In genomic region chr15:63721669-63722357, GRCm38 (mm10) we compare ENCODE assay signal across 8 mouse cellular contexts.
DNase-seq lines count a peak whose midpoint lies in the region; ATAC-seq and TF ChIP-seq lines count a peak whose summit lies in the region.

No protein-coding gene starts in this region.

- 73% methylated on average over 3 of the region's 3 CpGs for WGBS in midbrain, embryonic 10.5 days
- 67% methylated on average over 3 of the region's 3 CpGs for WGBS in midbrain, embryonic 16.5 days
- WGBS in kidney, postnatal 0 days = 79% methylated on average over 3 of the region's 3 CpGs
- 35% methylated on average over 3 of the region's 3 CpGs for WGBS in liver, embryonic 14.5 days (ENCODE audit: insufficient replicate concordance)

- 0 out of 2 replicates have a peak, but pooled peaks cover 4% of the 10 kb centered on the region for H3K27me3 ChIP-seq in midbrain, embryonic 10.5 days (ENCODE audit: low read depth, poor library complexity, severe bottlenecking)
- no peaks in the 10 kb centered on the region for H3K27me3 ChIP-seq in midbrain, embryonic 16.5 days (ENCODE audit: control insufficient read depth, insufficient read depth, low read depth, low read length)
- no peaks in the 10 kb centered on the region for H3K27me3 ChIP-seq in kidney, postnatal 0 days (ENCODE audit: insufficient read depth, low read length)
- no peaks in the 10 kb centered on the region for H3K27me3 ChIP-seq in liver, embryonic 14.5 days (ENCODE audit: control insufficient read depth, insufficient read depth, low read length)

- peak; percentile 36 for DNase-seq in midbrain, embryonic 10.5 days (ENCODE audit: low spot score)
- DNase-seq in T-cell, adult 2 months (ENCODE audit: low spot score) = peak; percentile 40
- DNase-seq in embryo, embryonic 11.5 days (ENCODE audit: low read depth, low spot score) = peak; percentile 34
- DNase-seq in kidney, postnatal 0 days (ENCODE audit: low spot score) = no peak
- peak in 1 of 3 experiments; percentile 50 for DNase-seq in liver, embryonic 14.5 days (ENCODE audit: low read depth in 3 of 3, low spot score in 3 of 3)
- DNase-seq in right cerebral cortex, postnatal 36 days (ENCODE audit: low spot score in 2 of 2) = peak; percentile 1 to 5

- no peaks in the 10 kb centered on the region for H3K9me3 ChIP-seq in midbrain, embryonic 10.5 days (replicated peaks)
- no peaks in the 10 kb centered on the region for H3K9me3 ChIP-seq in midbrain, embryonic 16.5 days (replicated peaks; ENCODE audit: control insufficient read depth, low read length, poor library complexity, severe bottlenecking)
- no peaks in the 10 kb centered on the region for H3K9me3 ChIP-seq in kidney, postnatal 0 days (replicated peaks; ENCODE audit: low read length)
- no peaks in the 10 kb centered on the region for H3K9me3 ChIP-seq in liver, embryonic 14.5 days (ENCODE audit: control insufficient read depth, low read length)

- no peaks in the 10 kb centered on the region for H3K36me3 ChIP-seq in midbrain, embryonic 10.5 days
- H3K36me3 ChIP-seq in midbrain, embryonic 16.5 days (ENCODE audit: control insufficient read depth, insufficient read depth, low read length) = no peaks in the 10 kb centered on the region
- no peaks in the 10 kb centered on the region for H3K36me3 ChIP-seq in kidney, postnatal 0 days (ENCODE audit: insufficient read depth, low read length)
- no peaks in the 10 kb centered on the region for H3K36me3 ChIP-seq in liver, embryonic 14.5 days (replicated peaks; ENCODE audit: control insufficient read depth, insufficient read depth, low read depth)

- TF ChIP-seq CTCF in kidney, postnatal 0 days (IDR thresholded peaks at IDR 0.05; ENCODE audit: low read depth) = peak; percentile 71
- peak; percentile 82 for TF ChIP-seq CTCF in liver, embryonic 14.5 days (IDR thresholded peaks at IDR 0.05; ENCODE audit: low read depth)

- no peak overlapping the region for H3K4me3 ChIP-seq in midbrain, embryonic 10.5 days
- H3K4me3 ChIP-seq in midbrain, embryonic 16.5 days (ENCODE audit: low read depth, low read length) = no peak overlapping the region
- H3K4me3 ChIP-seq in kidney, postnatal 0 days (replicated peaks; ENCODE audit: low read depth, low read length) = no peak overlapping the region
- H3K4me3 ChIP-seq in liver, embryonic 14.5 days (ENCODE audit: insufficient read depth in 1 of 2, low read depth in 2 of 2, low read length in 2 of 2) = no peak overlapping the region

- ATAC-seq in midbrain, embryonic 16.5 days = no peak
- ATAC-seq in kidney, postnatal 0 days (replicated peaks; ENCODE audit: low FRiP score, low read depth) = no peak
- peak; percentile 47; the same call in 1 of the 2 replicates for ATAC-seq in liver, embryonic 14.5 days (ENCODE audit: insufficient read depth)
- no peak for ATAC-seq in inflammation-experienced regulatory T-cells, adult 6 months

- H3K4me1 ChIP-seq in midbrain, embryonic 10.5 days = peaks cover 4% of the 10 kb centered on the region
- no peaks in the 10 kb centered on the region for H3K4me1 ChIP-seq in midbrain, embryonic 16.5 days (ENCODE audit: control insufficient read depth, insufficient read depth, low read length)
- H3K4me1 ChIP-seq in kidney, postnatal 0 days (replicated peaks; ENCODE audit: insufficient read depth, low read length) = 0 out of 2 replicates have a peak, but pooled peaks cover 2% of the 10 kb centered on the region
- H3K4me1 ChIP-seq in liver, embryonic 14.5 days (replicated peaks; ENCODE audit: control insufficient read depth in 2 of 2, insufficient read depth in 2 of 2, low read length in 1 of 2) = peaks cover 5 to 16% of the 10 kb centered on the region in 2 experiments; a peak in 3 of 4 replicates

- TF ChIP-seq EP300 in liver, embryonic 14.5 days (IDR thresholded peaks at IDR 0.05; ENCODE audit: low read depth) = no peak

- H3K4me2 ChIP-seq in midbrain, embryonic 16.5 days (ENCODE audit: low read length) = no peak overlapping the region
- H3K4me2 ChIP-seq in kidney, postnatal 0 days (ENCODE audit: low read length) = no peak overlapping the region
- H3K4me2 ChIP-seq in liver, embryonic 14.5 days (ENCODE audit: low read depth) = no peak overlapping the region

- H3K27ac ChIP-seq in midbrain, embryonic 10.5 days (replicated peaks) = no peak overlapping the region
- H3K27ac ChIP-seq in midbrain, embryonic 16.5 days (ENCODE audit: low read length) = no peak overlapping the region
- H3K27ac ChIP-seq in kidney, postnatal 0 days = no peak overlapping the region
- H3K27ac ChIP-seq in liver, embryonic 14.5 days = no peak overlapping the region

- no peak overlapping the region for H3K9ac ChIP-seq in midbrain, embryonic 16.5 days (ENCODE audit: low read depth, low read length)
- no peak overlapping the region for H3K9ac ChIP-seq in kidney, postnatal 0 days (ENCODE audit: low read depth, low read length)
- H3K9ac ChIP-seq in liver, embryonic 14.5 days (replicated peaks) = no peak overlapping the region
